Mouse (Mus musculus) cerebellum, postnatal 10 days (tissue): Measurements from ENCODE around the gene Gm10563.
A peak's percentile ranks its signal among the peaks of the same experiment; 100 is the strongest.
"Not testable (repeated sequence)": the region's sequence is repeated elsewhere in the genome, so short reads cannot be mapped to it uniquely, and the experiment has no call there.

ENCODE experiments used
- DNase-seq, 2 experiments: peaks; one replicate each; pipeline ENCODE4 v3.0.0; 2021; ENCODE audit warnings: mixed read lengths in 2 of 2

Gm10563 gene

GRCm38 (mm10) chr4:155645308-155645707 lies at the start of gene Gm10563:
Gm10563 (minus strand) TSS chr4:155645408.
- DNase-seq: not testable (repeated sequence)

GRCm38 (mm10) chr4:155694482-155695401 lies 49.5 kb upstream of the Gm10563 start:
- peak; percentile 77 to 79 for DNase-seq

- peak; percentile 91 to 93 for DNase-seq
Measured at GRCm38 (mm10) chr4:155694111-155694481, 48.9 kb upstream of the Gm10563 start, which contains the start of gene Fndc10. Fndc10 (plus strand) TSS chr4:155694342.

GRCm38 (mm10) chr4:155692421-155692820 lies 47.2 kb upstream of the Gm10563 start:
- no peak for DNase-seq

GRCm38 (mm10) chr4:155690571-155691375 lies 45.6 kb upstream of the Gm10563 start:
- peak; percentile 98 to 99 for DNase-seq

GRCm38 (mm10) chr4:155687764-155688163 lies 42.6 kb upstream of the Gm10563 start:
- DNase-seq: not testable (repeated sequence)

GRCm38 (mm10) chr4:155683670-155684277 lies 38.6 kb upstream of the Gm10563 start:
- DNase-seq: not testable (repeated sequence)

- peak; percentile 61 to 63 for DNase-seq
Measured at GRCm38 (mm10) chr4:155675991-155676390, 30.8 kb upstream of the Gm10563 start.

GRCm38 (mm10) chr4:155672082-155672481 lies 26.9 kb upstream of the Gm10563 start:
- no peak for DNase-seq

- DNase-seq: not testable (repeated sequence)
Measured at GRCm38 (mm10) chr4:155670236-155670635, 25.0 kb upstream of the Gm10563 start.

GRCm38 (mm10) chr4:155669598-155670075 lies 24.4 kb upstream of the Gm10563 start:
- no peak for DNase-seq

- peak; percentile 99 for DNase-seq
Measured at GRCm38 (mm10) chr4:155668689-155669597, 23.7 kb upstream of the Gm10563 start, which contains the start of gene Mib2. Mib2 (minus strand) TSS chr4:155669198.

GRCm38 (mm10) chr4:155666903-155667302 lies 21.7 kb upstream of the Gm10563 start:
- DNase-seq: no peak

GRCm38 (mm10) chr4:155660641-155661040 lies 15.4 kb upstream of the Gm10563 start:
- DNase-seq: peak in 1 of 2 experiments; percentile 26

GRCm38 (mm10) chr4:155658961-155659360 lies 13.8 kb upstream of the Gm10563 start:
- DNase-seq: no peak

GRCm38 (mm10) chr4:155656214-155656751 lies 11.1 kb upstream of the Gm10563 start:
- DNase-seq: peak; percentile 44 to 58

GRCm38 (mm10) chr4:155654456-155655298 lies 9.5 kb upstream of the Gm10563 start:
- DNase-seq: peak; percentile 70 to 72

GRCm38 (mm10) chr4:155654183-155654455 lies 8.9 kb upstream of the Gm10563 start:
- no peak for DNase-seq

GRCm38 (mm10) chr4:155653451-155654182 lies 8.4 kb upstream of the Gm10563 start:
- DNase-seq: peak; percentile 65 to 75

- peak; percentile 69 to 74 for DNase-seq
Measured at GRCm38 (mm10) chr4:155653086-155653450, 7.9 kb upstream of the Gm10563 start, which contains the start of gene Mmp23. Mmp23 (minus strand) TSS chr4:155653384.
